Mouse (Mus musculus) liver, embryonic 14.5 days (tissue): Measurements from ENCODE around the gene Rpl31. TPM values are rescaled to one million over a fixed set of nuclear protein-coding genes. Genes with fewer than 3 reads are reported as not detected.

Experiments
- ATAC-seq: fragments of 200-750 bp; cut with Nextera tagmentation; 2 replicates; pipeline ENCODE4 v1.8.0; 2017; ENCODE audit warnings: moderate number of reproducible peaks, mild to moderate bottlenecking, moderate library complexity; ENCODE audit not compliant: insufficient read depth
- DNase-seq, 3 experiments: peaks; one replicate each; pipeline ENCODE4 v3.0.0-alpha.2; 2012 to 2013; ENCODE audit warnings: low read depth in 3 of 3, low spot score in 3 of 3
- H3K27ac ChIP-seq: fragments of 300-500 bp; sonication (generic); 2 replicates; pipeline ENCODE4 v1.5.1; 2014; ENCODE audit warnings: moderate library complexity, mild to moderate bottlenecking, control low read depth, inconsistent platforms
- H3K27me3 ChIP-seq: fragments of 300-500 bp; sonication (generic); 2 replicates; pipeline ENCODE4 v1.6.1; 2014; ENCODE audit warnings: mild to moderate bottlenecking, low read length, moderate library complexity; ENCODE audit not compliant: control insufficient read depth, insufficient read depth
- H3K36me3 ChIP-seq: fragments of 300-500 bp; sonication (generic); replicated peaks from 2 replicates; pipeline ENCODE4 v1.6.1; 2014; ENCODE audit warnings: low read depth; ENCODE audit not compliant: control insufficient read depth, insufficient read depth
- H3K4me1 ChIP-seq, 2 experiments: fragments of 200-500 bp in 1 of 2; fragments of 300-500 bp in 1 of 2; sonication (generic) in 1 of 2; replicated peaks; 2 replicates each; pipeline ENCODE4 v1.6.1; 2012 to 2014; ENCODE audit warnings: antibody characterized with exemption in 1 of 2, inconsistent platforms in 1 of 2, low read length in 1 of 2; ENCODE audit not compliant: control insufficient read depth in 2 of 2, insufficient read depth in 2 of 2
- H3K4me2 ChIP-seq: fragments of 300-500 bp; sonication (generic); 2 replicates; pipeline ENCODE4 v1.6.1; 2014; ENCODE audit warnings: low read depth, mild to moderate bottlenecking, control low read depth, moderate library complexity
- H3K4me3 ChIP-seq, 2 experiments: fragments of 200-500 bp in 1 of 2; fragments of 300-500 bp in 1 of 2; sonication (generic) in 1 of 2; 2 replicates each; pipeline ENCODE4 v1.5.1; 2012 to 2014; ENCODE audit warnings: low read depth in 2 of 2, low read length in 2 of 2, mild to moderate bottlenecking in 2 of 2, control low read depth in 1 of 2, inconsistent platforms in 1 of 2, moderate library complexity in 1 of 2; ENCODE audit not compliant: insufficient read depth in 1 of 2
- H3K9ac ChIP-seq: fragments of 300-500 bp; sonication (generic); replicated peaks from 2 replicates; pipeline ENCODE4 v1.6.1; 2014; ENCODE audit warnings: mild to moderate bottlenecking, control low read depth, moderate library complexity
- H3K9me3 ChIP-seq: fragments of 300-500 bp; sonication (generic); 2 replicates; pipeline ENCODE4 v1.6.1; 2016; ENCODE audit warnings: low read length, mixed read lengths; ENCODE audit not compliant: control insufficient read depth
- CTCF ChIP-seq: IDR thresholded peaks from 2 replicates; pipeline ENCODE4 v1.5.1; 2016; ENCODE audit warnings: antibody characterized with exemption, low read depth, control low read depth
- EP300 ChIP-seq: IDR thresholded peaks from 2 replicates; pipeline ENCODE4 v1.6.1; 2016; ENCODE audit warnings: antibody characterized with exemption, low read depth
- WGBS: fragments of 180-500 bp; shearing (Covaris S2); extraction: QIAGEN DNeasy Blood & Tissue Kit; methylation state at CpG from one replicate; pipeline ENCODE4 v1.1.7; 2014; ENCODE audit not compliant: insufficient replicate concordance; 5-methylcytosine and 5-hydroxymethylcytosine counted together
- polyA plus RNA-seq, 2 experiments: library from polyadenylated mRNA; depleted of rRNA in 1 of 2; stranded (reverse) in 1 of 2; unstranded in 1 of 2; fragments of >200 nt; fragmentation: Nextera tagmentation in 1 of 2; extraction: Ambion mirVana in 1 of 2; gene quantifications; 2 replicates each; pipeline versions ENCODE4 v1.2.1 to v1.2.3; 2012 to 2014

Rpl31 gene
- polyA plus RNA-seq, 2 experiments, result 573 to 947 TPM

- H3K36me3 ChIP-seq, result peaks cover under 1% of the 10 kb centered on the region
Measured at GRCm38 (mm10) chr1:39378540-39378939, 10.9 kb downstream of the Rpl31 start.

GRCm38 (mm10) chr1:39379021-39379420, 11.4 kb downstream of the Rpl31 start:
- no peaks in the 10 kb centered on the region; the same call in 1 of the 2 replicates for H3K36me3 ChIP-seq
- H3K4me3 ChIP-seq, result no peak overlapping the region
- TF ChIP-seq EP300 (no peak), CTCF (no peak)
- H3K4me2 ChIP-seq, result no peak overlapping the region
- ATAC-seq (no peak), DNase-seq (no peak)
- no peaks in the 10 kb centered on the region for H3K4me1 ChIP-seq
- H3K27ac ChIP-seq, result no peak overlapping the region
- no peaks in the 10 kb centered on the region for H3K27me3 ChIP-seq
- no peaks in the 10 kb centered on the region for H3K9me3 ChIP-seq
- H3K9ac ChIP-seq, result no peak overlapping the region
- WGBS, result 21% methylated on average over 5 of the region's 5 CpGs

More at GRCm38 (mm10) chr1:39378540-39378939, 10.9 kb downstream of the Rpl31 start:
- TF ChIP-seq EP300, result no peak
- no peak for TF ChIP-seq CTCF
- H3K9ac ChIP-seq, result no peak overlapping the region
- DNase-seq (no peak), ATAC-seq (no peak)
- H3K9me3 ChIP-seq, result no peaks in the 10 kb centered on the region
- H3K4me1 ChIP-seq, result no peaks in the 10 kb centered on the region
- no peaks in the 10 kb centered on the region for H3K27me3 ChIP-seq
- H3K4me3 ChIP-seq, result no peak overlapping the region
- H3K27ac ChIP-seq, result no peak overlapping the region
- WGBS, result 76% methylated on average over 1 of the region's 1 CpGs
- no peak overlapping the region for H3K4me2 ChIP-seq

DNA sequence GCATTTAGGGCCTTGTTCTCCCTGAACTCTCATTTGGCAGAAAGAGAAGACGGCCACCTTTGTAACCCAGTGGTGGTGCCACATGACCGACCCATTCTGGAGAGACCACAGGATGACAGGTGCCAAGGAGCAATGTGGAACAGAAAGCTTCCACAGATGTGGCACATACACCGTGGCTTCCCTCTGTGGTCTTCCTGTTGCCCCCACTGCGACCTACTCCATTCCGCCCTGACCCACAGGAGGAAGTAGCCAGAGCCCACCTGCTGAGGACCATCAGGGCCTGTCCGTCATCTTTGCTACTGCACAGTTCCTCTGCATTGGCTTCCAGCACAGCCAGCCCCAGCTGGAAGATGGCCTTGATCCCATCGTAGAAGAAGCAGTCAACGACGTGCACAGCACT, 13.4 kb downstream of the Rpl31 start:
- H3K27ac ChIP-seq, result no peak overlapping the region
- no peak overlapping the region for H3K9ac ChIP-seq
- H3K27me3 ChIP-seq, result no peaks in the 10 kb centered on the region
- no peaks in the 10 kb centered on the region for H3K9me3 ChIP-seq
- no peak overlapping the region for H3K4me2 ChIP-seq
- DNase-seq, result no peak
- TF ChIP-seq CTCF, result no peak
- TF ChIP-seq EP300, result no peak
- no peaks in the 10 kb centered on the region for H3K4me1 ChIP-seq
- no peak overlapping the region for H3K4me3 ChIP-seq
- WGBS, result 69% methylated on average over 9 of the region's 9 CpGs
- no peak for ATAC-seq
- H3K36me3 ChIP-seq, result no peaks in the 10 kb centered on the region

DNA sequence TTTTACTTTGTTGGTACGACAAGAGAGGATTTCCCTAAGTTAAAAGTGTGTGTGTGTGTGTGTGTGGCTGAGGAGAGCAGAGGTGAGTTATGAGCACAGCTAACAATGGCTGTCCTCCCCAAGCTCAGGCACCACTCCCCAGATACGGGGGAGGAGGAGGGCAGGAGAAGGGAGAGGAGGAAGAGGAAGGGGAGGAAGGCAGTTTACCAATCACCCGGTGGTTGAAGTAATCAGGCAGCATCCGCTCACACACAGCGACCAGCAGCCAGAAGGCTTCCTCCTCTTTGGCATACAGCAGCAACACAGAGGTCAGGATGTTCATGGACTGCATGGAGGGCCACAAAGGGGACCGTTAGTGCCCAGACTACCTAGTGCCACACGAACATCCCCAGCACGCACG, 17.3 kb downstream of the Rpl31 start:
- Histone ChIP-seq H3K36me3 (no peaks in the 10 kb centered on the region), H3K27me3 (no peaks in the 10 kb centered on the region), H3K4me1 (peaks cover 18 to 19% of the 10 kb centered on the region in 2 experiments), H3K4me2 (no peak overlapping the region), H3K4me3 (no peak overlapping the region), H3K27ac (no peak overlapping the region), H3K9ac (no peak overlapping the region), H3K9me3 (no peaks in the 10 kb centered on the region)
- no peak for DNase-seq
- TF ChIP-seq EP300 (no peak), CTCF (no peak)
- no peak for ATAC-seq
- WGBS, result 48% methylated on average over 9 of the region's 9 CpGs

DNA sequence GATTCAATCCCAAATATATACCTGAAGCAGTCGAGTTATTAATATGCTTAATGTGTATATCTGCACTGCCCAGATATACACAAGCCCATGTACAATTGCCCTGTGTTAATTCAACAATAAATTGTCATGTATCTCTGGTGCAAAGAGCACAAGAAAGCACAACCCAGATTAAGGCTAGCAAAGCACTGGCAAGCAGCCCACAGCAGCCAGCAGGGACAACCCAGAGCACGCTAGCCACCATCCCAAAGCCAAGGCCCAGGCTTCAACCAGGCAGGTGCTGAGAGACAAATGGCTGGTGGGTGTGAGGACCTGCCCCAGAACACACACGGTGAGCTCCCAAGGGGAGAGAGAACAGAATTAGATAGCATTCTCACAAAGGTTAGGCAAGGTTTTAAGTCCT, 18.8 kb downstream of the Rpl31 start:
- Histone ChIP-seq H3K9ac (no peak overlapping the region), H3K36me3 (no peaks in the 10 kb centered on the region), H3K4me1 (peaks cover 18 to 19% of the 10 kb centered on the region in 2 experiments), H3K4me3 (no peak overlapping the region), H3K27me3 (no peaks in the 10 kb centered on the region), H3K9me3 (no peaks in the 10 kb centered on the region), H3K27ac (no peak overlapping the region), H3K4me2 (no peak overlapping the region)
- no peak for TF ChIP-seq EP300
- no peak for TF ChIP-seq CTCF
- DNase-seq (no peak), ATAC-seq (no peak)
- WGBS, result 73% methylated on average over 3 of the region's 3 CpGs
